Mouse (Mus musculus): Measurements from ENCODE around the gene Myh6.

DNA sequence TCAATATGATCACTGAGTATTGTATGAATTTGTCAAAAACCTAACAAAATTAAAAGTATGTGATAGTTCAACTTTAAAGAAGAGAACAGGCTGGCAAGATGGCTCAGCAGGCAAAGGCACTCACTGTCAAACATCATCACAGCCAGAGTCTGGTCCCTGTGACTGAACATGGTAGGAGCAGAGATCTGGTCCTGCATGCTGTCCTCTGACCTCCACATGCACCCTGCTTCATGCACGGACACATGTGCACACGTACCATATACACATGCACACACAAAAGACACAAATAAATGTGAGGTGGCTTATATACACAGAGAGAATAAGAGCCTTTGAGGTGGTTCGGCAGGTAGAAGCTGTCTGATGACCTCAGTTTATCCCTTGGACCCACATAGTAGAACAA lies 11.2 kb downstream of the Myh6 start:
- TF ChIP-seq POLR2A (IDR thresholded peaks at IDR 0.05; ENCODE audit: low read depth, low read length) (no peak), CTCF (IDR thresholded peaks at IDR 0.05; ENCODE audit: borderline replicate concordance, insufficient read depth, low read length) (no peak)

Data from embryonic fibroblast, embryonic 13.5 days (primary cell).